Comparison of ENCODE assay signal across 20 mouse cellular contexts in the genomic region with DNA sequence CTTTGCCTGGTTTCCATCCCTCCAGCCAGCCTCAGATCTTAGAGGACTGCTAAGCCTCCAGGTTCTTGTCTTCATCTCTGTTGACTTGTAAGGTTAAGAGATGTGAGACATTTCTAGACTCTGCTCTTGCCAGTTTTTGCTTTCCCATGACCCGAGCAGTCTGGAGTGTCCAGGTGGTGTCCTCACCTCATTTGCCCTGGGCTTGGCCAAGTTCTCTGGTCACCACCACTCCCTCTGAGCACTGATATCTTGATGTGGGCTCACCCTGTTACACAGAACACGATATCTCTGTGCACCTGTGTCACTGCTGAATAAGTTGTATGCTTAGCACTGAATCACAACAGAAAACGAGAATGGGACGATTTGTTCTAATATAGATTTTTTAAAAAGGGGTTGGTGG.
DNase-seq lines count a peak whose midpoint lies in the region; ATAC-seq and TF ChIP-seq lines count a peak whose summit lies in the region.
"Had no signal": no experiment of that assay in that cellular context is flagged by ENCODE, and none has a peak within 500 bp of the region (broad histone marks: within the 10 kb centered on the region; RNA-seq: fewer than 3 reads in every experiment).

No protein-coding gene starts in this region.

- H3K4me1 ChIP-seq in lung, postnatal 0 days (ENCODE audit: insufficient read depth, low read depth, low read length) = no peaks in the 10 kb centered on the region
- H3K4me1 ChIP-seq in stomach, embryonic 14.5 days (ENCODE audit: control insufficient read depth, insufficient read depth, low read length) = no peaks in the 10 kb centered on the region
- H3K4me1 ChIP-seq in forebrain, postnatal 0 days (ENCODE audit: insufficient read depth) = no peaks in the 10 kb centered on the region
- H3K4me1 ChIP-seq: embryonic facial prominence, embryonic 12.5 days; kidney, embryonic 15.5 days; limb, embryonic 10.5 days; midbrain, embryonic 10.5 days; neural tube, embryonic 13.5 days had no signal

- H3K4me3 ChIP-seq in lung, postnatal 0 days (ENCODE audit: low read depth, low read length) = no peak overlapping the region
- no peak overlapping the region for H3K4me3 ChIP-seq in stomach, embryonic 14.5 days (ENCODE audit: low read depth, low read length)
- H3K4me3 ChIP-seq in forebrain, postnatal 0 days (ENCODE audit: low read depth, low read length) = no peak overlapping the region
- H3K4me3 ChIP-seq: embryonic facial prominence, embryonic 12.5 days; gastrocnemius, adult 2 months; kidney, embryonic 15.5 days; left cerebral cortex, adult 2 months; limb, embryonic 10.5 days; midbrain, embryonic 10.5 days; myocyte; neural tube, embryonic 13.5 days had no signal

- WGBS in lung, postnatal 0 days = 58% methylated on average over 4 of the region's 4 CpGs
- WGBS in stomach, embryonic 14.5 days = 72% methylated on average over 4 of the region's 4 CpGs
- WGBS in forebrain, postnatal 0 days = 93% methylated on average over 4 of the region's 4 CpGs

- no peaks in the 10 kb centered on the region for H3K9me3 ChIP-seq in lung, postnatal 0 days (ENCODE audit: low read length)
- H3K9me3 ChIP-seq in stomach, embryonic 14.5 days (ENCODE audit: control insufficient read depth, low read depth, low read length) = no peaks in the 10 kb centered on the region
- H3K9me3 ChIP-seq in forebrain, postnatal 0 days (ENCODE audit: low read length) = no peaks in the 10 kb centered on the region
- H3K9me3 ChIP-seq: embryonic facial prominence, embryonic 12.5 days; kidney, embryonic 15.5 days; limb, embryonic 10.5 days; midbrain, embryonic 10.5 days; neural tube, embryonic 13.5 days had no signal

- H3K27me3 ChIP-seq in lung, postnatal 0 days (replicated peaks; ENCODE audit: insufficient read depth, low read length) = no peaks in the 10 kb centered on the region
- no peaks in the 10 kb centered on the region for H3K27me3 ChIP-seq in stomach, embryonic 14.5 days (ENCODE audit: control insufficient read depth, insufficient read depth, low read length)
- H3K27me3 ChIP-seq in forebrain, postnatal 0 days (ENCODE audit: insufficient read depth, low read length) = no peaks in the 10 kb centered on the region
- H3K27me3 ChIP-seq: embryonic facial prominence, embryonic 12.5 days; kidney, embryonic 15.5 days; neural tube, embryonic 13.5 days had no signal

- no peak for DNase-seq in lung, postnatal 0 days (ENCODE audit: low spot score)
- DNase-seq in lung, postnatal 14 days = no peak
- peak; percentile 21 to 34 for DNase-seq in cerebellum, adult 18-20 months
- DNase-seq in cerebellum, adult 9-11 months = peak; percentile 40
- no peak for DNase-seq in left cerebral cortex, adult 9 months (ENCODE audit: low spot score in 2 of 2)
- no peak for DNase-seq in forebrain, postnatal 0 days
- DNase-seq: adrenal gland, adult 2 months; gastrocnemius, adult 2 months; kidney, postnatal 36 days had no signal

- TF ChIP-seq CTCF in lung, postnatal 0 days (IDR thresholded peaks at IDR 0.05) = no peak
- TF ChIP-seq CTCF in forebrain, postnatal 0 days (IDR thresholded peaks at IDR 0.05; ENCODE audit: low read depth) = no peak

- H3K27ac ChIP-seq in lung, postnatal 0 days (ENCODE audit: low read length) = no peak overlapping the region
- no peak overlapping the region for H3K27ac ChIP-seq in stomach, embryonic 14.5 days (ENCODE audit: low read length)
- no peak overlapping the region for H3K27ac ChIP-seq in forebrain, postnatal 0 days (ENCODE audit: low read depth, low read length)
- H3K27ac ChIP-seq: embryonic facial prominence, embryonic 12.5 days; gastrocnemius, adult 2 months; hindbrain, embryonic 14.5 days; kidney, embryonic 15.5 days; left cerebral cortex, adult 2 months; limb, embryonic 10.5 days; midbrain, embryonic 10.5 days; neural tube, embryonic 13.5 days had no signal

- no peak overlapping the region for H3K4me2 ChIP-seq in lung, postnatal 0 days (replicated peaks; ENCODE audit: low read depth, low read length)
- H3K4me2 ChIP-seq in stomach, embryonic 14.5 days (replicated peaks; ENCODE audit: low read depth, low read length) = no peak overlapping the region
- no peak overlapping the region for H3K4me2 ChIP-seq in forebrain, postnatal 0 days (ENCODE audit: low read depth)
- H3K4me2 ChIP-seq: embryonic facial prominence, embryonic 12.5 days; hindbrain, embryonic 14.5 days; kidney, embryonic 15.5 days; neural tube, embryonic 13.5 days had no signal

- TF ChIP-seq EP300 in lung, postnatal 0 days (IDR thresholded peaks at IDR 0.05) = no peak

- H3K9ac ChIP-seq in lung, postnatal 0 days (replicated peaks; ENCODE audit: low read depth) = no peak overlapping the region
- no peak overlapping the region for H3K9ac ChIP-seq in stomach, embryonic 14.5 days (replicated peaks; ENCODE audit: low read depth, low read length)
- no peak overlapping the region for H3K9ac ChIP-seq in forebrain, postnatal 0 days
- H3K9ac ChIP-seq: embryonic facial prominence, embryonic 12.5 days; hindbrain, embryonic 14.5 days; kidney, embryonic 15.5 days; neural tube, embryonic 13.5 days had no signal

- ATAC-seq in lung, postnatal 0 days = peak; percentile 48; the same call in 1 of the 2 replicates
- 0 out of 2 replicates have a peak, but pooled peaks have one; percentile 33 for ATAC-seq in stomach, embryonic 14.5 days (ENCODE audit: insufficient number of reproducible peaks, insufficient read depth, low FRiP score, low read depth)
- no peak for ATAC-seq in forebrain, postnatal 0 days
- ATAC-seq: inflammation-experienced regulatory T-cells, adult 6 months; midbrain, embryonic 16.5 days had no signal

- H3K36me3 ChIP-seq in lung, postnatal 0 days (ENCODE audit: insufficient read depth, low read length) = no peaks in the 10 kb centered on the region
- H3K36me3 ChIP-seq in stomach, embryonic 14.5 days (ENCODE audit: control insufficient read depth, insufficient read depth, low read length) = no peaks in the 10 kb centered on the region
- no peaks in the 10 kb centered on the region for H3K36me3 ChIP-seq in forebrain, postnatal 0 days (ENCODE audit: insufficient read depth)
- H3K36me3 ChIP-seq: embryonic facial prominence, embryonic 12.5 days; kidney, embryonic 15.5 days; limb, embryonic 10.5 days; midbrain, embryonic 10.5 days; neural tube, embryonic 13.5 days had no signal

Comparison
In these comparisons a context has a peak if more than half of its experiments do, and no peak if none do; other contexts are left out.
1. DNase-seq: peak in cerebellum, adult 18-20 months (2 of 2) and cerebellum, adult 9-11 months (single experiment); none in lung, postnatal 0 days (single experiment), lung, postnatal 14 days (single experiment), left cerebral cortex, adult 9 months (0 of 2) and forebrain, postnatal 0 days (single experiment).